Mouse (Mus musculus): Measurements from ENCODE around the gene Ccnb2. TPM values are rescaled to one million over a fixed set of nuclear protein-coding genes. Genes with fewer than 3 reads are reported as not detected.
"Not testable (repeated sequence)": the region's sequence is repeated elsewhere in the genome, so short reads cannot be mapped to it uniquely, and the experiment has no call there.

The Ccnb2 gene
- 9.0 and 10.9 TPM in 2 replicates for total RNA-seq (2021)
- long read RNA-seq, transcript Ccnb2-201 (9 exons, 1,531 nt) = major isoform, 9 of 20 reads
- long read RNA-seq, partial matches to known transcripts = 10 of 20 reads
- long read RNA-seq, other reads (novel, unspliced or antisense) = 1 of 20 reads

- DNase-seq = peak; percentile 87
These were observed at the start of gene Ccnb2 for GRCm38 (mm10) chr9:70421257-70422056. Ccnb2 (minus strand) TSS chr9:70421547.

- DNase-seq = not testable (repeated sequence)
These were observed 41.7 kb upstream of the Ccnb2 start for GRCm38 (mm10) chr9:70463091-70463490.

GRCm38 (mm10) chr9:70452371-70452770, 31.0 kb upstream of the Ccnb2 start:
- DNase-seq = no peak

GRCm38 (mm10) chr9:70449072-70449471, 27.7 kb upstream of the Ccnb2 start:
- no peak for DNase-seq

GRCm38 (mm10) chr9:70439959-70440358, 18.6 kb upstream of the Ccnb2 start:
- DNase-seq = no peak

GRCm38 (mm10) chr9:70422661-70423060, 1.3 kb upstream of the Ccnb2 start:
- no peak for DNase-seq

- no peak for DNase-seq
These were observed 4.9 kb downstream of the Ccnb2 start for GRCm38 (mm10) chr9:70416412-70416811.

- DNase-seq = no peak
These were observed 8.3 kb downstream of the Ccnb2 start for GRCm38 (mm10) chr9:70413038-70413437.

- no peak for DNase-seq
These were observed 10.7 kb downstream of the Ccnb2 start for GRCm38 (mm10) chr9:70410668-70411067.

- DNase-seq = no peak
These were observed 11.6 kb downstream of the Ccnb2 start for GRCm38 (mm10) chr9:70409743-70410142.

GRCm38 (mm10) chr9:70408791-70409190, 12.6 kb downstream of the Ccnb2 start:
- no peak for DNase-seq

- peak; percentile 29 for DNase-seq
These were observed 14.8 kb downstream of the Ccnb2 start for GRCm38 (mm10) chr9:70406596-70406995.

- DNase-seq = no peak
These were observed 19.3 kb downstream of the Ccnb2 start for GRCm38 (mm10) chr9:70401937-70402539.

GRCm38 (mm10) chr9:70396083-70396482, 25.3 kb downstream of the Ccnb2 start:
- DNase-seq = no peak

- no peak for DNase-seq
These were observed 25.7 kb downstream of the Ccnb2 start for GRCm38 (mm10) chr9:70395617-70396016.

- DNase-seq = peak; percentile 35
These were observed 28.8 kb downstream of the Ccnb2 start for GRCm38 (mm10) chr9:70392563-70392907.

GRCm38 (mm10) chr9:70391660-70392562, 29.4 kb downstream of the Ccnb2 start:
- no peak for DNase-seq

- DNase-seq = no peak
These were observed 30.3 kb downstream of the Ccnb2 start for GRCm38 (mm10) chr9:70391042-70391441.

- no peak for DNase-seq
These were observed 31.8 kb downstream of the Ccnb2 start for GRCm38 (mm10) chr9:70389548-70389947.

GRCm38 (mm10) chr9:70387410-70388119, 33.8 kb downstream of the Ccnb2 start:
- no peak for DNase-seq

- DNase-seq = no peak
These were observed 36.2 kb downstream of the Ccnb2 start for GRCm38 (mm10) chr9:70384958-70385728.
